Mouse (Mus musculus) ES-Bruce4 (cell line): ENCODE results near the gene Uvrag.

Experiments used
- CTCF ChIP-seq: IDR thresholded peaks from one replicate; pipeline ENCODE4 v1.8.1; 2011; ENCODE audit warnings: low read depth, low read length
- POLR2A ChIP-seq: IDR thresholded peaks from one replicate; pipeline ENCODE4 v1.8.1; 2011; ENCODE audit warnings: low read length; ENCODE audit not compliant: insufficient read depth

DNA sequence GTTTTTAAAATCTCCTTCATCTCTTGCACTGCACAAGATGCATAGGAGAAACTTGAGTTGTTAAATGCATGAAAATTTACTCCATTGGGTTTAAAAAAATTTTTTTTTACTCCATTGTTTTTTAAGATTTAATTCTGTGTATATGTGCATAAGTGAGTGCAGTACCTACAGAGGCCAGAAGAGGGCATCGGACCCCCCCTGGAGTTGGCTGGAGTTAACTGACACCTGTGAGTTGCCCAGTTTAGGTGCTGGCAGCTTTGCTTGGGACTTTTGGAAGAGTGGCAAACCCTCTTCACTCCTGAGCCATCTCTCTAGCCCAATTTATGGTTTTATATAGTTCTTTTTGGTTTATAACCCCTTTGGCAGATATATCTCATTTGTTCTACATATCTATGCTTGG, 239.8 kb downstream of the Uvrag start:
- TF ChIP-seq CTCF (peak; percentile 29), POLR2A (no peak)
